Mouse (Mus musculus): Measurements from ENCODE around the gene Ankrd60.

Ankrd60 gene

DNA sequence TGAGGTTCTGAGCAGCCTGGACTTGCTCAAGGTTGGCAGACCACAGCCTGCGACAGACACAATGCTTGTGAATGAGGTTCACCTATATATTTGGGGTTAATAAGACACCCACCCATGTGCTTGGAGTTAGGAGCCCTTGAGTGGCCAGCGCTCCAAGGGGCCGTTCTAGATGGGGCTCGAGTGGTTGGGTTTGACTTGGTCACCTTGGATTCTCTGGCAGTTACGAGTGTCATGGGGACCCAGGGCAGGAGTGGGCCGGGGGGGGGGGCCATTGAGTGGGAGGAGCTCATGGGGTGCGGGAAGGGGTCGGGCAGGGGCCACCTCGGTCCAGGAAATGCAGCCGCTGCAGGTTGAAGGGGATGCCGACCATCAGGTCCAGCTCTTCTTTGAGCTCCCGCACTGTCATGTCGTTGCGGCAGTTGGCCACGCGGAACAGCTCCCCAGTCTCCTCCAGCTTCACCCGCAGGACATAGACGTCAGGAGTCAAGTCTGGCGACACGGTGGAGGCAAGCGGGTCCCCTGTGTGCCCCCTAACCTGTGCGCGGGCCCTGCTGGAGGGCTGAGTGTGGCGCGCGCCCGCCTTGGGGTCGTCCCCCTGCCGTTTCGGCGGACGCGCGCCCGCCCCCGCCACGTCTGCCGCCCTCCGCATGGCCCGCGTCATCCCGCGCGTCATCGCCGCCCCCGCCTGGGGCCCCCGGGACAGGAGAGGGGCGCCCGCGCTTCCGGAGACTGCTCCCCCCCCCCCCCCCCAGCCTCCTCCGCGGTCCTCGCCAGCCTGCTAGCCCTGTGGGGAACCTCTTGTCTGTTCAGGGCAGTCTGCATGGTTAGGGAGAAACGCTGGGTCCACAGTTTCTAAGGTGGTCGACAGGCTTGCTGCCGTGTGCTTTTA, at the start of gene Ankrd60:
Gene Ankrd60, minus strand, starts transcription at position 697 of the 889 bp plus-strand sequence.
- peak in 1 of 2 experiments; percentile 28 for DNase-seq (ENCODE audit: low spot score in 2 of 2)

DNA sequence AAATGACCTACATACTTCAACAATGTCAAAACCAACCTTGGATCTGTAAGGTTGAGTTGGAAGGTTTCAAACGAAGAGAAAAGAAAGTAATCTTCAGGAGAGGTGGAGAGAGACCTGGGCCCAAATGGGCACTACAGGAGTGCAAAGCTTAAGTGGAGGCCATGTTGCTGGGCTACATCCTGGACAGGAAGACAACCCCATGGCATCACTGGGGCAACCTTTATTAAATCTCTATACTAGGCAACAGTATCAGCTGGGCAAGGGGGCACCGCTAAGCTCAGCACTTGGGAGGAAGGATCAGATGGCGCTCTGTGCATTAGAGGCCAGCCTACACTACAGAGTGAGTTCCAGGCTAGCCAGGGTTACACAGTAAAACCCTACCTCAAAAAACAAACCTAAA, 47.6 kb upstream of the Ankrd60 start:
- no peak for DNase-seq (ENCODE audit: low spot score in 2 of 2)

DNA sequence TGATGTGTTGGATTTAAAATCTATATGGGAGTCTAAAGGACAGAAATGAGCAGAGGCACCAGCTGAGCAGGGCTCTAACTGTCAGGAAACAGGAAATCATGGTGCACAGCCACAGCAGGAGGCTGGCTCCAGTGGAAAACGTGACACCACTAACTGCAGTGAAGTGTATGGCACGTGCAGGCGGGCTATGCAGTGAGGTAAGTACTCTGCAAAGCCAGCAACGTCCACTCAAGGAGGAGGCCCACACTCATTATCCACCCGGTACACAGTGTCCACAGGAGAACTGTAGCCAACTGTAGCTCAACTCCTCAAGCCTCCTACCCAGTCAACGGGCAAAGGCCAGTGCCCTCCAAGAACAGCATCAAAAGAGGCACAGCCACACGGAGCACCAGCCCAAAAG, 46.5 kb upstream of the Ankrd60 start:
- DNase-seq (ENCODE audit: low spot score in 2 of 2) = no peak

DNA sequence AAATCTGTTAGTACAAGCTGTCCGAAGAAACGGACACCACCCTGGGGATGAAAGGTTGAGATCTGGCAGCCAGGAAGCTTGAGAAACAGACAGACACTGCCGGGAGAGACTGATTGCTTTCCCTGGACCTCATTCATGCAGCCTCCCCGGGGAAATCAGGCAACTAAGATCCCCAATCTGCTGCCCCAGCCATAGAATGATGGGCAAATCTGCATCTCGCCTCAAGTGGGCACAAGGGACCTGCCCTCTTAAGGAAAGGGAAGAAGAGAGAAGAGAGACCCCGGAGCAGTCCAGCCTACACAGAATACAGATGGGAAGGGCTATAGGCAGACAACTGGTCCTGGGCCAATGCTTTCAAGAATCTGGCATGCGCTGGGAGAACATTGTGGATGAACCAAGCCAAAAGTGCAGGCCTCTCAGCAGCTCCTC, 44.0 kb upstream of the Ankrd60 start:
- DNase-seq (ENCODE audit: low spot score in 2 of 2) = no peak

DNA sequence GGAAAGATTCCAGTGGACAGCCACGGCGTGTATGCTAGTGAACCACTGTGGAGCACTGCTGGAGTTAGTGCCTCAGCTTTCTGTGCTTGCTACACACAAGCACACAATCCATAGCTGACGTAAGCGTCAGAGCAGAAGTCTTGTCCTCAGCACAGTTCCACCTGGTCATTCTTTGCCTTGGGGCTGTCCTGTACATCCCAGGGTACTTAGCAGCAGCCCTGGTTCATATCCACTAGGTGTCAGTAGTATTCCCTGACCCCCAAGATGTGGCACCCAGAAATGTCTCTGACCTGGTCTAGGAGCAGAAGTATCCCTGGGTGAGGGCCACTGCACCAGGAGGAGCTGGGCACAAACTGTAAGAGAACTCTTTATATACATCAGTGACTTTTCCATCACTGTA, 42.5 kb upstream of the Ankrd60 start:
- DNase-seq (ENCODE audit: low spot score in 2 of 2) = no peak

DNA sequence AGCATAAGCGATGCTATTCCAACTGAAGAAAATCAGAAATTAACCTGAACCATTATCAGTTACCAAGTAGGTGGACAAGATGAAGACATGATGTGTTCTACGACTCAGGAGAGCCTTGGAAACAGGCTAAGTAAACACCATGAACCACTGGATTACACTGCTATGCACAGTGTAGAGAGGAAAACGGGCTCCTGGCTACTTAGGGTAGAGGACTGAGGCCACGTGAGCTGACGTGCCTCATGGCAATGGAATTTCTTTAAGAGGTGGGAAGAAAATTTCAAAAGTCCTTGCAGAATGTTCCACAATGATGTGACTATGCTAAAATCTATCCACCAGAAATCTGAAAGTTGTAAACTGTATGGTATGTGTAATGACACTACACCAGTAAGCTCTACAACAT, 41.0 kb upstream of the Ankrd60 start:
- DNase-seq (ENCODE audit: low spot score in 2 of 2) = no peak

DNA sequence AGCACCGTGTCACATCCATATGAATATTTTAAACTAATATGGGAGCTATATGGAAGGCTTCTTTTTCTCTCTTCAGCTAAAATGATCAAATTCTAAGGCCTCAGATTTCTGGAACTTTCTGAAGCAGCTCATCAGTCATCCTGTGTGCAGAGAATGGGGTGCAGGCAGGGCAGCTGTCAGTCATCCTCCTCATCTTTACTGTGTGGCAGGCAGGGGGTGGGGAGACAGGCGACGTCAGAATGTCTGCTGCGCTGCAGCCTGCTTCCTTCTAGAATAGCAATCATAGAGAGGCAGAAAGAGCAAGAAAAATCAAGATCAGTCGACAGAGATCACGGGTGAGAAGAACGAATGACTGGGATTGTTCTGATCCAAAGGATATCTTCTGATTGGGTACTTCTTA, 38.0 kb upstream of the Ankrd60 start:
- DNase-seq (ENCODE audit: low spot score in 2 of 2) = no peak

DNA sequence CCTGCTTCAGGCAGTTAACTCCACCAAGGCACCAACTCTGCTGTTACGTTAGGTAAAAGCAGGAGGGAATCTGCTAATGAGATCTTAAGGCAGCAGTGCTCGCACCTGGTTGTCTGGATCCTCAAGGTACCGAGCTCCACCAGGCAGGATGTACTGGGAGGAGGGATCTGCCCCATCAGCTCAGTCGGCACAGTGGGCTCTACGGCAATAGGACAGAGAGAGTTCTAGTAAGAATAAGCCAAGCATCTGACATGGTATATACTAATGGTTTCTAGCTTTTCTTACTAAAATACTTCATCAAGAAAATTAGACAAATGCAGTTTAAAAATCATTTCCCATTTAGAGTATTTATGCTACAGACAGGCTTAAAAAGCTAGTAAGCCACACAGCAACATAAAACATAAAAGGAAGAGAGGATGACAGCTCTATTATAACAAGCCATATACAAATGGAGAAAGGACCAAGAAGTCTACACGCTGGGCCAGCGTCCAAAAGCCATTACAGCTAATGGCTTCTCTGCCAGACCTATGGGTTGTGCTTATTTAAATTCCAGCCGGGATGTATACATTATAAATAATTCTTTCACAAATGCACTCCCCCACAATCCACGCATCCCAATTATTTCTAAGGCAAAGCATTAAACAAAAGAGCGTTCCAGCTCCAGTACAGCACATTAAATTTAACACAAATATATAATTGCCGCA, 37.4 kb upstream of the Ankrd60 start:
- no peak for DNase-seq (ENCODE audit: low spot score in 2 of 2)

DNA sequence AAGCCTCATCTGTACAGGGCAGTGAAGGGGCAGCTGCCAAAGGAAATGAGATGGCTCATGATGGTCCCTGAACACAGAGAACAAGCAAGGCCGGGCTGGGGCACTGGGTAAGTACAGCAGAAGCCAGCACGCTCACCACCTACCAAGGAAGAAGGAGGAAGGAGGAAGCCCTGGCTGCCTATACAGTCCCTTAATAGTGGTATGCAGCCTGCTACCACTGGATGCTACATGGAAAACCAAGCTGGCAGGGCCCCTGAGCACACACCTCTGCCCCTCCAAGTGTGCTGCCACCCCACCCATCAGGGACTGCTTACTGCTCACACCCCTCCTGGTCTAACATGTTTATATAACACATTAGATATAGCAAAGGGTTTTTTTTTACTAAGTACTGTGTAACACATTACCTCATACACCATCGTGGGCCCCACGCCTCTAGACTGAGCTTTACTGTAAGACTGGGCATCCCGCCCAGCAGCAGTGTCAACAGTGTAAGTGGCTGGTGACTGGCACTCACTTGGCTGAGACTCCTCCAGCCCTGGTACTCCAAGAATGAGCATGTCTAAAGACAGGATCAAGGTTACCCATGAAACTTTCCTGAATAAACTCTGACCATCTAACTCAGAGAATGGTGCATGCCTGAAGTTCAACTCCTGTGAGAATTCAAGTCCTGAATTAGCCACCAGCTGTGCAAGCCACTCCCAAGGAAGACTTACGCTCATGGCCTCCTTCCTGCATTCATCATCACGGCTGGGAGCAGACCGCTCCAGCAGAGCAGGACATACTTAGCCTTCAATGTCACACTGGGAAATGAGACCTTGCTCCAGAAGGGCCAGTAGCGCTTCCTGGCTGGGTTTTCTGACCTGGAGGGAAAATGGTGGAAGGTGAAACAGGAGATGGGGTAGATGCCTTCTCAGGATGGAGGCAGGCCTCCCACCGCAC, 30.1 kb upstream of the Ankrd60 start:
- no peak for DNase-seq (ENCODE audit: low spot score in 2 of 2)

DNA sequence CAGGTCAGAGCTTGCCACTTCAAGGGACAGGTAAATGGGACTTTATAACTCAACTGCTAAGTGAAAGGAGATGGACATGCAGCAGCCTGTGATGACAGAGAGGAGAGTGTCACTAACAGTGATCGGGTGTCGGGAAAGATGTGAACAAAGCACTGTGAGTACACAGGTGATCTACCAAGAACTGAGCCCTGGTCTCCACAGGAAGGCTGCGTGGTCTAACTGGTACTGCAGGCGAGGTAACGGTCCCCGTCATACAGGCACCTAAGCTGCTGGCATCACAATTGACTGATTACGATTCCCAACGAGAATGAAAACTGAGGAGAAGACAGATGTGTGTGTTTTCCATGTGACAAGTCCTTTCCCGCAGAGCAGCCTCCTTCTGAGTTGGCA, 28.2 kb upstream of the Ankrd60 start:
- DNase-seq (ENCODE audit: low spot score in 2 of 2) = no peak

DNA sequence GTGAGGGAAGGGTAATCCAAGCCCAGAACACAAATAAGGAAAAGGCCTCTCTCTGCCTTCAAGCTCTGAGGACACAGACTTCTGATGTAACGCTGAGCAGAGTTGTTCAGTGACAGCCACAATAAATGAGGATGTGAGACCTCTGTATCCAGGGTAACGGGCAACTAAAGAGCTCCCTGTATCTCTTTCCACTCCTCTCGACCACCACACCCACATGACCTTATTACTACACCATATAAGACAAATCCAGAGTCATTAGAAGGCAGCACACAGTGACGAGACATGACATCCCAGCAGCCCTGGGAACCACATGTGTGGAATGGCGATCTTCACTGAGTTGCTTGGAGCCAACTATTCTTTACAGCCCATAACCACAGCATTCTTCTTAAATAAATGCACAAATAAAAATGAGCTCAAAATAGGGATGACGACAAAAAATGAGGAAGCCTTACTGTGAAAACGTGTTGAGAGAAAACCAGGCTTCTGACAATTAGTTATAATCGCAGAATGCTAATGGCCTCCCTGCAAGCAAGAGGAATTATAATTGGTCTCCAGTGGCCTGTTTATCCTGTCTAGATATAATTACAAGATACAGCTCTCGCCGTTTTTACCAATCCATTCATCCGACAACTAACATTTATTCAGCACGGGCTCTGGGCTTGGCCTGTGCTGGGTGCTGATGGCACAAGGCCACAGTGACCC, 27.7 kb upstream of the Ankrd60 start:
- no peak for DNase-seq (ENCODE audit: low spot score in 2 of 2)

DNA sequence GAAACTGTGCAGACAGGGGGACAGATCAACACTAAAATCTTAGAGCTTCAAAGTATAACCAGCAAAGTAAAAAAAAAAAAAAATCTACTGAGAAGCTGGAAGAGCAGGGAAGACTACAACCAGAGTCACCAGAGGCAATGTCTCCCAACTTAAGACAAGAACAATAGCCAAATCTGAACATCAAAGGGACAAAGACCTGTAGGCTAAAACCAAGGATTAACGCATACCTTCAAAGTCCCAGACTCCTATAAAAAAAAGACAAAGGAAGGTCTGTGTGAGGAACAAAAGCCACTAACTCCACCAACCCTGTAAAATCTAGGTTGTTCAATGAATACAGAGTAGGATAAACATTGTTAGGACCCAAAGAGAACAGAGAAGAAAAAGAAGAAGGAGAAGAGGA, 23.7 kb upstream of the Ankrd60 start:
- no peak for DNase-seq (ENCODE audit: low spot score in 2 of 2)

DNA sequence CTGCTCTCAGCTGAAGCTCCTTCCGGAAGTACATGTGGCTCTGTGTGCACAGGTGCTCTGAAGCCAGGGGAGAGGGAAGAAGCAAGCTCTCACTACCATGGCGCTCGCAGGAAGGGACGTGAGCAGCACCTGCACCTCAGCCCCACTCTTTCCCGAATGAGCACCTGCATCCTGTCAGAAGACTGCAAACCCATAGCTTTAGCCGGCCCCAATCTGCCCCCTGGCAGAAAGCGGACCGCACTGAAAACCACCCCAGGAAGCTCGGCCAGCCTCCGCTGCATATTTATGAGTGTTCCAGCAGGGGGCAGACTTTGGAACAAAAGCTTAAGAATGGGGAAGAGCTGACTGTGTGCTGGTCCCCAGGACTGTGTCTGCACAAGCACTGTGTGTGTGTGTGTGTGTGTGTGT, 17.2 kb upstream of the Ankrd60 start:
- DNase-seq (ENCODE audit: low spot score in 2 of 2) = no peak

DNA sequence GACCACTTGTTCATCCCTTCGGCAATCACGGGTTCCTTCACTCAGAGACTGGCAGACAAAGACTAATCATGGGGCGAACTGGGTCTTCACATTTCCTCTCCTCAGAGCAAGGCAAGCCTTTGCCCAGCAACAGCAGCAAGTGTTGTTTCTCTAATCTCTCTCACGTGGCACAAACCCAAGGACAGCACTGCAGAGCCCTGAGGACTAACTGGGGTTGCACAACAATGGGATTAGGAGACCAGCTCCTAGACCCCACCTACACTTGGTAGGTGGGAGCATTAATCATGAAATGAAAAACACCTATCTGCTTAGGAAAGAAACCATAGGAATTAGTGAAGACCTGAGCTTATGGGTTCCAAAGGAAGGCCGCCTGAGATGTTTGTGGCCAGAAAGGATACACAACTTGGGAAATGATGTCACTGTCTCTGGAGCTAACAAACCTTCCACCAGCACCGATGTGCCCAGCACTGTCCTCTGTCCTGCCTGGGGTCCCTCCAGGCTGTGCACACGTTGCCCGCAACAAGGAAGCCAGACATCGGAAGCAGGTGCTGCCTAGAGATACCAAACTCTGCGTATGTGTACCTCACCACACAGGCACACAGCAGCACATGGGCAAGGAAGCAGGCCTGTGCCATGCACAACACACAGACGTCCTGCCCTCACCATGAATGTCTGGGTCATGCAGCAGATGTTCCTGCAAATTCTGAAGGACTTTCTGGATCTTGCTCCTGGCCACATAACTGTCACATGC, 16.3 kb upstream of the Ankrd60 start:
- no peak for DNase-seq (ENCODE audit: low spot score in 2 of 2)

DNA sequence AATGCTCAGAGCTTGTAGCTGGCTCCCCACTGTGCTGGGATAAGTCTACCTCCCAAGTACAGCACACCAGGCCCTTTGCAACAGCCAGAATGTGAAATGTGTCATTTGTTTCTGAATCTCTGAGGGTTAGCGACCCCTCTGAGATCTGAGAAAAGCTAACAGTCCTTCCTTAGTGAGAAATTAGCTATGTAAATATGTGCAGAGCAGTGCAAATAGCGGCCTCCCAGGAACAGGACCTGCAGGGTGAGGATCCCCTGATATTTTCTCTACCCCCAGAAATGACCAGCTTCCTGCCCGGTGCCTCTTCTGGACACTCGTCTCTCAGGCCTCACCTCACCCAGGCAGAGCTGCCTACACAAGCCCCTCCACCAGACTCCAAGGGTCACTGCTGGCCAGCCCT, 15.7 kb upstream of the Ankrd60 start:
- DNase-seq (ENCODE audit: low spot score in 2 of 2) = no peak

DNA sequence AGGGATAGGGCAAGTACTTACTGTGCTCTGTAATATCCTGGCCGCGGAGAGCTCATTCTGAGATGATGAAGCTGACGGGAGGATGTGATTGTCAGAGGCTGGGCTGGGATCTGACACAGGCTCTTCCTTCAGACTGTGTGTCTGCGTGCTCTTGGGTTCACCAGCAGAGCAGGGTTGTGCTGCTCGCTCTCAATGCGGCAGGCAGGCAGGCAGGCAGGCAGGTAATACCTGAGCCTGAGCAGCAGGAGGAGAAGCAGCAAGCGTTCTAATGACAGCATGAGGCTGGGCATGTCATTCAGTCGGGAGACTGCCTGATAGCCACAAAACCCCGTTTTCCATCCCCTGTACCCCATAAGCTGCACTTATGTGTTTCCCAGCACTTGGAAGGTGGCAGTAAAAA, 14.6 kb upstream of the Ankrd60 start:
- no peak for DNase-seq (ENCODE audit: low spot score in 2 of 2)

DNA sequence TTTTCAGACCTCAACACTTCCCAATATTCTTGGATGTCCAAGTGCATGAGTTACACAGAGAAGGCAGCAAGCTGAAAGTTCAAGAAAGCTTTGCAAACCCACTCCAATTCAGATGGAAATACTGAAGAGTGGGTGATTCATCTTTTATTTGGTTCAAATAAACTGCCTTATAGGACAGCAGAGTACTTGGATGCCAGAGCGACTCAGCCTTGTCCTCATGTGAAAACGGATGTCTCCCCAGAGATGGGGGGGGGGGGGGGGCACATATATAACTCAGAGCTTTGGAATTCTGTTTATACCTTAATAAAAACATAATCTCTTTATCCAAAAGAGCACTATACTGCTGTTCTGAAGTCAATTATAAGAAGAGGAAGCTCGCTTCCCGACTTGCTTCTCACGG, 9.2 kb upstream of the Ankrd60 start:
- DNase-seq (ENCODE audit: low spot score in 2 of 2) = no peak

DNA sequence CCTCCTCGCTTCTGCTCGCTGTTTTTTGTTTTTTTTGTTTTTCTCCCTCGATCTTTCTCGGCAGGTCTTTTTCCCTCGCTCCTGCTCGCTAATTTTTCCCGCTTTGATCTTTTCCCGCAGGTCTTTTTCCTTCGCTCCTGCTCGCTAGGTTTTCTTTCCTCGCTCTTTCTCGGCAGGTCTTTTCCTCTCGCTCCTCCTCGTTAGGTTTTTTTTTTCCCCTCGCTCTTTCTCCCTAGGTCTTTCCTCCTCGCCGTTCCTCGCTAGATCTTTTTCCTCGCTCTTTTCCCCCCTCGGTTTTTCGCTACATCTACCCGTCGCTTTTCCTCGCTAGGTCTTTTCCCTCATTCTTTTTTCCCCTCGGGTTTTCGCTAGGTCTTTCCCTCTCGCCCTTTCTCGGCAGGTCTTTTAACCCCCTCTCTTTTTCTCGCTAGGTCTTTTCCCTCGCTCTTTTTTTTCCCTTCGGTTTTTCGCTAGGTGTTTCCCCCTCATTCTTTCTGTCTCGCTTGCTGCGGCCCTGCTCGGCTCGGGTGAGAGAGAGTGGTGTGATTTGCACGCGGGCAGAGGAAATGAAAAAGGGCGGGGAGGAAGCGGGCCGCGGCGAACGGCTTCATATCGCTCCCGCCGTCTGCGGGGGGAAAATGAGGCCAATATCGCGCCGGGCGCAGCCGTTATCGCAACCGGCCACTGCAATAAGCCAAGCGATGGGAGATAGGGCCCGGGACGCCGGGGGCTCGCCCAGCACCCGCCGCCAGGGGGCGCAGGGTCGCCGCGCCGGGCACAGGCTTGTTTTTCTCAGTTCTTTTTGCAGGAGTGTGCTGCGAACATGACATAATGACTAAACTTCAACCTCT, 8.2 kb upstream of the Ankrd60 start:
- DNase-seq (ENCODE audit: low spot score in 2 of 2) = peak in 1 of 2 experiments; percentile 38

DNA sequence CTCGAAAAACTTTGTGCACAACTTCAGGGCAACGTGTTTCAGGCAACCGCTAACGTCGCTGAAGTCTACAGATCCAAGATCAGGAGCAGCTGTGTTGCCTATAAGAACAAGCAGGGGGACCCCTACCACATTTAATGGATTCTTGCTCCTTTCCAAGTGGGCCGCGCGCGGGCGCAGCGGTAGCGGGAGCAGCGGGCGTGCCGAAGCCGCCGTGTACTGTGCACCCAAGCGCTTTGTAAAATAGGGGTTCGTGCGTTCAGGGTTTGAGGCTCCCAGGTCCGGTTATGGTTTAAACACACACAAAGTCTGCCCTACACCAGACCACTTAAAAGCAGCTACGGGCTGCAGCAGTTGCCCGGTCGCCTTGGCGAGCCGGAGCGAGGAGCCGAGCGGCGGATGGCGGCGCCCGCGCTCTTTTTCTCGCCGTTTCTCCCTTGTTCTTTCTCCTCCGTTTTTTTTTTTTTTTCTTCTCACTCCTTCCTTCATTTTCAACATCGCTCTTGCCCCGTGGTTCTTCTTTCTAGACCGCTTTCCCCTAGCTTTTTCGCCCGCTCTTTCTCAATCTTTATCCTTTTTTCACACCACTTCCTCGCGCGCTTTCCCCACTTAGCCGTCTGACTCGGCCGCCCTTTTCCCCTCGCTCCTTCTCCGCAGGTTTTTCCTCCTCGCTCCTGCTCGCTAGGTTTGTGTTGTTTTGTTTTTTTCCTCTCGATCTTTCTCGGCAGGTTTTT, 7.4 kb upstream of the Ankrd60 start:
- peak in 1 of 2 experiments; percentile 56 for DNase-seq (ENCODE audit: low spot score in 2 of 2)
